Mouse (Mus musculus): ENCODE measurements at regions not wholly inside any gene's neighbourhood (a gene's known extent, or its start where the extent isn't known, plus 50 kb on each side); places are given as distances from the start of the nearest gene placed in this dataset.

DNA sequence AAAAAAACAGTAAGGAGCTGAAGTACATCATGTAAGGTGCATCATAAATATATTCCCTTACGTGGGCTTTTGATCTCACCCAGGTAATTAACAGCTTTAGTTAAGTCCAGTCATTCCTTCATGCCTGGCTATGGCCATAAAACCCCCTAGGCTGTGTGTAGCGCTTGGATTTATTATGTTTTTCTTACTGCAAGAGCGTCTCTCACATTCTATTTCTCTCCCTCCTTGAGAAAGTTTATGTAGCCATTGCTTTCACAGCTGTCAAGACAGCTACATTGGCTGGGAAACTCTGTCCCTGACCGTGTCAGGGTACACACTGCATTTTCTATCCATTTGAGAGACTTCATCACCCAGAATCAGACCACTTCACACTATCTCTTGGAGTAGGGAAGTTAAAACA, 394.3 kb upstream of the Clint1 start:
- DNase-seq (ENCODE audit: low spot score) (no peak), ATAC-seq (ENCODE audit: low FRiP score, low read depth) (0 out of 2 replicates have a peak, but pooled peaks have one; percentile 19)
- H3K27ac ChIP-seq (replicated peaks; ENCODE audit: low read depth, low read length): no peak overlapping the region
- H3K9me3 ChIP-seq (ENCODE audit: control insufficient read depth, low read length): no peaks in the 10 kb centered on the region
- 18% methylated on average over 4 of the region's 4 CpGs for WGBS
- H3K4me1 ChIP-seq (ENCODE audit: control insufficient read depth, insufficient read depth, low read length): peaks cover 17% of the 10 kb centered on the region
- no peak overlapping the region for H3K9ac ChIP-seq (ENCODE audit: low read depth, low read length, severe bottlenecking)
- H3K27me3 ChIP-seq (ENCODE audit: control insufficient read depth, insufficient read depth, low read length): no peaks in the 10 kb centered on the region; the same call in 1 of the 2 replicates
- H3K36me3 ChIP-seq (ENCODE audit: control insufficient read depth, insufficient read depth, low read length): no peaks in the 10 kb centered on the region
- H3K4me3 ChIP-seq (replicated peaks; ENCODE audit: low read length): no peak overlapping the region
- no peak overlapping the region for H3K4me2 ChIP-seq (replicated peaks; ENCODE audit: low read depth, low read length, severe bottlenecking)
- no peak for TF ChIP-seq POLR2A (IDR thresholded peaks at IDR 0.05; ENCODE audit: borderline replicate concordance, extremely low read depth, insufficient read depth, insufficient read length)

DNA sequence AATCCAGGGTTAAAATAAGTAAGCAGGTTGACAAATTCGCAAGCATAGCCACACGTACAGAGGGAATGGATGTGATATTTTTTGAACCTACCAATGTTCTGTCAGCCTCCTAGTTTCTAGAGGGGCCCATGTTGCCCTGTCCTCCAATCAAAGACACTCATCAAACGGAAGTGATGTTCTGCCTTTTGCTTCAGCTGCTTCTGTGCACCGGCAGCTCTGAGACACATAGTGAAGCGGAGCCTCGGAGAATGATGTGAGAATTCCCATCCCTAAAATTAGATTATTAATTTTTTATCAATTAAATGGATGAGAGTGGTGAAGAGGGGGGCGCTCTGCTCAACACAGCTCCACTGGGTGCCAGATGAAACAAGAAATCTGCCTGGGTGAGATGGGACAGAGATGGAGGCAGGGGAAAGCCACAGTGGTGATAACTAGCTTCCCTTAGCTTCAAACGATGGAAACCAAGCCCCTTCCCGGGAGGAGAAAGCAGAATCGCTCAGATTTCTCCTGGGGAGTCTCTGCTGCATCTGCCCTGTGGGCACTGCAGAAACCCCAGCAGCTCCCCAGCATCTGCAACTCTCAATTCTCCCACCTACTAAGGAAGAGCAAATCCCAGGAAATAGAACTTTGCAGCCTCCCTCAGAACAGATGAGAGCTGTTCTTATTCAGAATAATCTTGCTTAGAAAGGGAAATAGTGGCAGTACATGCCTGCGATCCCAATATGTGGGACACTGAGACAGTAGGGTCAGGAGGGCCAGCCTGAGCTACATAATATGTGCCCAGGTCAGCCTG, 391.7 kb upstream of the Clint1 start:
- no peak overlapping the region for H3K27ac ChIP-seq (replicated peaks; ENCODE audit: low read depth, low read length)
- DNase-seq (ENCODE audit: low spot score) (no peak), ATAC-seq (ENCODE audit: low FRiP score, low read depth) (no peak)
- H3K9ac ChIP-seq (ENCODE audit: low read depth, low read length, severe bottlenecking): no peak overlapping the region
- no peaks in the 10 kb centered on the region; the same call in 1 of the 2 replicates for H3K27me3 ChIP-seq (ENCODE audit: control insufficient read depth, insufficient read depth, low read length)
- WGBS: 80% methylated on average over 11 of the region's 11 CpGs
- no peak for TF ChIP-seq POLR2A (IDR thresholded peaks at IDR 0.05; ENCODE audit: borderline replicate concordance, extremely low read depth, insufficient read depth, insufficient read length)
- peaks cover 14% of the 10 kb centered on the region for H3K4me1 ChIP-seq (ENCODE audit: control insufficient read depth, insufficient read depth, low read length)
- no peaks in the 10 kb centered on the region for H3K9me3 ChIP-seq (ENCODE audit: control insufficient read depth, low read length)
- no peaks in the 10 kb centered on the region for H3K36me3 ChIP-seq (ENCODE audit: control insufficient read depth, insufficient read depth, low read length)
- no peak overlapping the region for H3K4me3 ChIP-seq (replicated peaks; ENCODE audit: low read length)
- no peak overlapping the region for H3K4me2 ChIP-seq (replicated peaks; ENCODE audit: low read depth, low read length, severe bottlenecking)

DNA sequence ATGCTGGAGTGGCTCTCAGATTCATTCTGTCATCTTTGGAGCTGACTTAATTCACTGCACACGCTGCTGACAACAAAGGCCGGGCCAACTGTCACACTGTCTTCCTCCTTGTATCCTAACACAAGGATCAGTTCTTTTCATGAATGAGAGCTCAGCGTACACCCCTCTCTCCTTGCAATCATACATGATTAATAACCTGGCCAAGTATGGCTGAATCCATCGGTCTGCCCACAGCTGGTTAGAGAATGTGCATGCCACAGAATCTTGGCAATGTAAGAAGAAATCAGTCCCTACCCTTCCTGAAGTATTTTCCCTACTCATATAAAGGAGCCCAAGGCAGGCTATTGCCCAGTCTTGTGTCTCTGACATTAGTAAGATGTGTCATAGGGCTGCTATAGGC, 387.4 kb upstream of the Clint1 start:
- Histone ChIP-seq H3K4me3 (replicated peaks; ENCODE audit: low read length) (no peak overlapping the region), H3K27me3 (ENCODE audit: control insufficient read depth, insufficient read depth, low read length) (no peaks in the 10 kb centered on the region; the same call in 1 of the 2 replicates), H3K9me3 (ENCODE audit: control insufficient read depth, low read length) (no peaks in the 10 kb centered on the region), H3K36me3 (ENCODE audit: control insufficient read depth, insufficient read depth, low read length) (no peaks in the 10 kb centered on the region), H3K4me2 (replicated peaks; ENCODE audit: low read depth, low read length, severe bottlenecking) (no peak overlapping the region), H3K4me1 (ENCODE audit: control insufficient read depth, insufficient read depth, low read length) (no peaks in the 10 kb centered on the region), H3K27ac (replicated peaks; ENCODE audit: low read depth, low read length) (no peak overlapping the region), H3K9ac (ENCODE audit: low read depth, low read length, severe bottlenecking) (no peak overlapping the region)
- no peak for TF ChIP-seq POLR2A (IDR thresholded peaks at IDR 0.05; ENCODE audit: borderline replicate concordance, extremely low read depth, insufficient read depth, insufficient read length)
- no peak for ATAC-seq (ENCODE audit: low FRiP score, low read depth)
- no peak for DNase-seq (ENCODE audit: low spot score)
- 79% methylated on average over 4 of the region's 4 CpGs for WGBS

DNA sequence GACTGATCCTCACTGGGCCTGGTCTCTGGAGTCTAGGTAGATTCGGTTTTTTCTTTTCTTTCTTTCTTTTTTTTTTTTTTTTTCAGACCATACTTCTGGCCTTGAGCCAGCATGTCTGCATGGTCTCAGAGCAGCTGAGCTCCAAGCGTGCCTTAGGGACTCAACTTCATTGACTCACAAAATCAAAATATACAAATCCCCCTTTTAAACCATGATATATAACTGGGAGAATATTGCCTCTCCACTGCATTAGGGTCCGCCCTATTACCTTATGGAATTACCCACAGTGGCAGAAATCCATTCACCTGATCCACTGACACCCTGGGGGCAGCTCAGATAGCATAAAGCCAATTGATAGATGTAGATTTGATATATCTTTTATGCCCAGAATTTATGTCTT, 385.5 kb upstream of the Clint1 start:
- no peak for TF ChIP-seq POLR2A (IDR thresholded peaks at IDR 0.05; ENCODE audit: borderline replicate concordance, extremely low read depth, insufficient read depth, insufficient read length)
- Histone ChIP-seq H3K27me3 (ENCODE audit: control insufficient read depth, insufficient read depth, low read length) (no peaks in the 10 kb centered on the region), H3K9me3 (ENCODE audit: control insufficient read depth, low read length) (no peaks in the 10 kb centered on the region), H3K9ac (ENCODE audit: low read depth, low read length, severe bottlenecking) (no peak overlapping the region), H3K4me2 (replicated peaks; ENCODE audit: low read depth, low read length, severe bottlenecking) (no peak overlapping the region), H3K27ac (replicated peaks; ENCODE audit: low read depth, low read length) (no peak overlapping the region), H3K4me1 (ENCODE audit: control insufficient read depth, insufficient read depth, low read length) (no peaks in the 10 kb centered on the region), H3K36me3 (ENCODE audit: control insufficient read depth, insufficient read depth, low read length) (no peaks in the 10 kb centered on the region), H3K4me3 (replicated peaks; ENCODE audit: low read length) (no peak overlapping the region)
- DNase-seq (ENCODE audit: low spot score): no peak
- no peak for ATAC-seq (ENCODE audit: low FRiP score, low read depth)
- 36% methylated on average over 3 of the region's 3 CpGs for WGBS

DNA sequence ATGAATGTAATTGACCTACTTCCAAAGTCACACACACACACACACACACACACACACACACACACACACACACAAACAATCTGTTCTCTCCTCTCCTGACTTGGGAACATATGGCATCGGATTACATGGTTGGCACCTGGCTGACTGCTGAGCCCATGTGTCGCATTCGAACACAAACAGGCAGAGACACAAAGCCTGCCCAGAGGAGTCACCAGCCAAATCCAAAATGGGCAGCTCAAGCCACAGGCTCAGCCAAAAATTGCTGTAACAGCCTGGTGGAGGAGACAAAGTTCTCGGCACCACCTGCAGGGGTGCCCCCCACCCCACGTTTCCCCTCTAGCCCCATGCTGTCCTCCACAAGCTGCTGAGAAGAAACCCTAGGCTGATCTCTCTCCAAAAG, 379.7 kb upstream of the Clint1 start:
- Histone ChIP-seq H3K4me1 (ENCODE audit: control insufficient read depth, insufficient read depth, low read length) (no peaks in the 10 kb centered on the region), H3K4me2 (replicated peaks; ENCODE audit: low read depth, low read length, severe bottlenecking) (no peak overlapping the region), H3K27ac (replicated peaks; ENCODE audit: low read depth, low read length) (no peak overlapping the region), H3K27me3 (ENCODE audit: control insufficient read depth, insufficient read depth, low read length) (no peaks in the 10 kb centered on the region), H3K4me3 (replicated peaks; ENCODE audit: low read length) (no peak overlapping the region), H3K9ac (ENCODE audit: low read depth, low read length, severe bottlenecking) (no peak overlapping the region), H3K36me3 (ENCODE audit: control insufficient read depth, insufficient read depth, low read length) (no peaks in the 10 kb centered on the region), H3K9me3 (ENCODE audit: control insufficient read depth, low read length) (no peaks in the 10 kb centered on the region)
- DNase-seq (ENCODE audit: low spot score): no peak
- WGBS: 37% methylated on average over 5 of the region's 5 CpGs
- TF ChIP-seq POLR2A (IDR thresholded peaks at IDR 0.05; ENCODE audit: borderline replicate concordance, extremely low read depth, insufficient read depth, insufficient read length): no peak
- ATAC-seq (ENCODE audit: low FRiP score, low read depth): no peak

All from limb, embryonic 14.5 days (tissue).